Mouse (Mus musculus): ENCODE results near the gene Gm8362.
"Not testable (repeated sequence)": the region's sequence is repeated elsewhere in the genome, so short reads cannot be mapped to it uniquely, and the experiment has no call there.

GRCm38 (mm10) chr14:6757231-6757536 lies 17.0 kb downstream of the Gm8362 start:
- TF ChIP-seq CTCF (IDR thresholded peaks at IDR 0.05; ENCODE audit: low read depth, low read length); POLR2AphosphoS5 (IDR thresholded peaks at IDR 0.05; ENCODE audit: insufficient replicate concordance, low read depth, low read length): not testable (repeated sequence)

Measured in G1E (cell line).